Mouse (Mus musculus): ENCODE measurements around the gene Fastk.
"Not testable (repeated sequence)": the region's sequence is repeated elsewhere in the genome, so short reads cannot be mapped to it uniquely, and the experiment has no call there.

The Fastk gene

DNA sequence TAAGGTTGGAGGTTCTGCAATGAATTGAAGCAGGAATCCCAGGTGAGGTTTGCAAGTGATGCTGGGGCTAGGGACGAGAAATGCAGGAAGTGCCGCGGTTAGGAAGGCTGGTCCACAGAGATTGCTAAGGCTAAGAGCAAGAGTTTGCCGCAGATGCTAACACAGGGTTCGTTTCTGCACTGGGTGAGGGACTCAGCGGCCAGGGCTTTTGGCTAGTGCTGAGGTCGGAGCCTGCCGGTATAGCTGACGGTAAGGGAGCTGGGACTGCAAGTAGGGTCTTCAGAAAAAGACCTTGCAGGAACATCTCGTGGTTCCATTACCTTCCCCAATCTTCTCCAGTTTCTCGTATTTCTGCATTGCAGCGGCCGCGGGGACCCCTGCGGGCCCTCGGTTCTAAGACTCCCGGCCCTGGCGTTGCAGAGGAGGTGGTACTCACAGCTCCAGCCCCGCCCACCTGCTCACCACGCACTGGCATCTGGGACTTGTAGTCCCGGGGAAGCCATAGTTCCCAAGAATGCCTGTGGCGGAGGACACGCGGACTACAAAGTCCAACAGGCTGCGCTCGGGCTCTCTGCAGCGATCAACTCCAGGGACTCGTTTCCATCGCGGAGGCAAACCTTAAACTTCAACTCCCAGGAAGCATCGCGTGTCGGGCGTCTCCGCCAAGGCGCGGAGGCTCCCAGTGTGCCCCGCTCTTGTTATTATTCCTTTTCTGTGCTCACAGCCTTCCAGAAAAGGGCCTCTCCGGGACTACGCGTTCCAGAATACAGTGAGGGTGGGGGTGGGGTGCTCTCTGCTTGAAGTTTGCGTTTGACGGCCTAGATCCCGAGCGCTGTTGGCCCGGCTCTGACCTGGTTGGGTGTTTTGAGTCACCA, 21.7 kb downstream of the Fastk start, which contains the start of the genes Cdk5 and Slc4a2:
TSS of gene Cdk5 (minus strand) at position 402 of the 875 bp plus-strand sequence.
TSS of gene Slc4a2 (plus strand) at position 709 of the 875 bp plus-strand sequence.
- DNase-seq (ENCODE audit: low read depth) = peak; percentile 99

DNA sequence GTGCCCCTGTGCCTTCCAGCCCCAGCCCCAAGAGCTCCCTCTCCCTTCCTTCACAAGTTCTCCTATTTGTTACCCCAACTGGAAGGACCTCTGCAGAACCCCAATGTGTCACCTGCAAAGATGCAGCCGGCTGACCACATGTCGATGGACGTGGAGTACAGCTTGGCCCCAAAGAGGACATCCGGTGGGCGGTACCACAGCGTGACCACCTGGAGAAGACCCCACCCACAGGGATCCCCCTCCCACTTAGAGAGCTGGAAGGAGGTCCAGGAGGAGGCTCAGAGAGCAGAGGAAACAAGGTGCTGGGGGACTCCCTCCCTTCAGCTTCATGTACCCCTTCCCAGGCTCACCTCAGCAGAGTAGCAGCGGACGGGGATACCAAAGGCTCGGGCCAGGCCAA, 24.7 kb downstream of the Fastk start:
- DNase-seq (ENCODE audit: low read depth) = no peak

DNA sequence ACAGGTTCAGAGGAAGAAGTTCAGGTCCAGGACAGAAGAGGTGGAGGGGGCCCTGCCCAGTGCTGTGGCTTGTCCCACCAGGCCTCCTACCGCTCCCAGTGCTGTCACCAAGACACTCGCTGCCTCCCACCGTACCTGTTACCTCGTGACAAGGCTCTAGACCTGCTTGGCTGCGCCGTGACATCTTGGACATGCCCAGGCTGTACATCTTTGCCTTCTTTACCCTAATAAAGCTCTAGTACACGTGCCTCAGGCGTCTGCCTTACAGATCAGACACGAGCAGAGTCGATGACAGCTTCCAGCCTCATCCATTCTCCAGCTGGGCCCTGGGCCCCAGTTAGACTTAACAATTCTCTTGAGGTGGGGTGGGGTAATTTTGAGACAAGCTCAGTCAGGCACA, 27.5 kb downstream of the Fastk start:
- no peak for DNase-seq (ENCODE audit: low read depth)

DNA sequence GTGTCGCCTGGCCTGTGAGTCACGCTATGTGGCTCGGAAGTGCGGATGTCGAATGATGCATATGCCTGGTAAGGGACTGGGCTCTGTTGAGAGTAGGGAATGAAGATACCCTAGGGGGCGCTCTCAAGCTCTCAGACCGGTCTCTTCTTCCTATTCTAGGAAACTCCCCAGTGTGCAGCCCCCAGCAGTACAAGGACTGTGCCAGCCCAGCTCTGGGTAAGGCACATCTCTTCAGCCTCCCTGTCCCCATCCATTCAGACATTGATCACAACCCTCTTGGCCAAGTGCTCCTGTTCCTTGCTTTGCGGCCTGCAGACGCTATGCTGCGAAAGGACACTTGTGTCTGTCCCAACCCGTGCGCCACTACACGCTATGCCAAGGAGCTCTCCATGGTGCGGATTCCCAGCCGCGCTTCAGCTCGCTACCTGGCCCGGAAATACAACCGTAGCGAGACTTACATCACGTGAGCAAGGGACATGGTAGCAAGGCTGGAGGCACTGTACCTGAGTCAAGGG, 28.8 kb downstream of the Fastk start:
- peak; percentile 88 for DNase-seq (ENCODE audit: low read depth)

DNA sequence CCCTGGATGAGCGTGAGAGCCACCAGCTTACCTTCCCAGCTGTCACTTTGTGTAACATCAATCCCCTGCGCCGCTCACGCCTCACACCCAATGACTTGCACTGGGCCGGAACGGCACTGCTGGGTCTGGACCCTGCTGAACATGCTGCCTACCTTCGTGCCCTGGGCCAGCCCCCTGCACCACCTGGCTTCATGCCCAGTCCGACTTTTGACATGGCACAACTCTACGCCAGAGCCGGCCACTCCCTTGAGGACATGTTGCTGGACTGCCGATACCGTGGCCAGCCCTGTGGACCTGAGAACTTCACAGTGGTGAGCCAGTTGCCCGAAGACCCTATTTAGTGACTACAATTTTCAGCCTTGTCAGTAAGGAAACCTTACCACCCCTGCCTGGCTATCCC, 31.1 kb downstream of the Fastk start:
- no peak for DNase-seq (ENCODE audit: low read depth)

DNA sequence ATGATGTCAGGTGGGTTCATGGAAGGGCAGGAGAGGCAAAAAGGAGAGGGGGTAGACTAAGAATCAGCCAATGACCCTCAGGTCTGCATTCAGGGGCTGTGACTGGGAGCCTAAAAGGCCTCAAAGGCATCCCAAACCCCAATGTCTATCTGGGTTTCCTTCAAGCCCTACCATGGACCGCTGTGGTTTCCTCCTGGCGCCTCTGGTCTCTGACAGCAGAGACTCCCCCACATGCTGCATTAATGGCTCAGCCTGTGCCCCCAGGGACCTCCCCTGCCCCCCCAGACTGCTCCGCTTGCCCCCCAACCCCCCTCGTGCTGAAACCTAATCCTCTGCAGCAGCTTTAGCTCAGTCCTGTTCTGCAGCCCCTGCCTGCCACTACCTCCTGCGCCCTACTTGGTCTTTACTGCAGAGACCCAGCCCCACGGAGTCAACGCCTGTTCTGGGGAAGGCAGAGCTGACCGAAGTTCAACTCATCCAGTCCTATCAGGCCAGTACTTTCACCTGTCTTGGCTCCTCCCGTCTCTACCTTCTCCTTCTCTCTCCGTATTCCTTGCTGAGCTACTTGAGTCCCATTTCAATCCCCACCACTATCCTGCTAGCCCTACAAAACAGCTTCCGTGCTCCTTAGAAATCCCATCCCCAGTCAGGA, 31.9 kb downstream of the Fastk start, which contains the start of gene Asic3:
TSS of gene Asic3 (plus strand) at position 351 of the 652 bp plus-strand sequence.
- peak; percentile 75 for DNase-seq (ENCODE audit: low read depth)

DNA sequence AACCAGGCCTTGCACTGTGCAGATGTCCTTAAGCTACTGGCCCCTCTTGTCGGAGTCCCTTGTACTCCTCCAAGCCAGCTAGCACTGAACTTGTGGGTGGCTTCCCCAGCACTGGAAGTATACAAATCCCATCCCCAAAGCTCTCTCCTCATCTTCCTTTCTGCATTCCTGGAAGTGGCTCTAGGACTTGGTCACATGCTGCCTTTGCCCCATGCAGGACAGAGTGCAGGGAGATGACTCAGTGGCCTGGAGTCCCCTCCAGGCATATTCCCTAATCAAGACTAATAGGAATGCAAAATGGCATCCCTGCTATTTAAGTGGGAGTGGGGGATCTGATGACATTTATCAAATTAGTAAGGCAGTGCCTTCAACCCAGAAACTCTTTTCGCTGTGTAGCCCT, 33.0 kb downstream of the Fastk start:
- no peak for DNase-seq (ENCODE audit: low read depth)

DNA sequence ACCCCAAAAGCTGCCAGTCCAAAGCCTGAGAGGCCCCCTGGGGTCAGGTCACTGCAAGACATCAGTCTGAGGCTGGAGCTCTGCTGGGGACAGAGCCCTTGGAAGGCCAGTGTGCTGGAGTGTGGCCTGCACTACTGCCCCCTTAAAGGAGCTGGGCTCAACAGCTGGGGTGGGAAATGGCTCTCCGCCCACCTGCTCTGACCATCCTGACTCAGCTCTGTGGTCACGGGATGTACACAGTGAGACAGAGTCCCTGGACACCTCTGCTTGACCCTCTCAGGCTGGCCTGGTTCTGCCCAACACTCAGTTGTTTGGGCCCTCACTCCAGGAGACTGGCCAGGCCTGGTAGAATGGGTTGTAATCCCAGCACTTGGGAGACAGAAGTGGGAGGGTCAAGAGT, 35.6 kb downstream of the Fastk start:
- DNase-seq (ENCODE audit: low read depth) = no peak

DNA sequence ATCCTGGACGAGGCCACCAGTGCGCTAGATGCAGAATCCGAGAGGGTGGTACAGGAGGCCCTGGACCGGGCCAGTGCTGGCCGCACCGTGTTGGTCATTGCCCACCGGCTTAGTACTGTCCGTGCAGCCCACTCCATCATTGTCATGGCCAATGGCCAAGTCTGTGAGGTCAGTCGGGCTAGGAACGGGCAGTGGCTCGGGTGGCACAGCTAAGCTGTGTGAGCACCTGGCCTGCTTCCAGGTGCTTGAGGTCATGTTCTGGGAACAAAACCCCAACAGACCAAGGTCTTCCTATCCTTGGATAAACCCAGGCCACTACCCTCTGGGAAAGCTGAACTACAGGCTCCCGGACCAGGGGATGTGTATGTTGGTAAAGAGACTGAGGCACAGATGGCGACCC, 36.4 kb downstream of the Fastk start:
- DNase-seq (ENCODE audit: low read depth) = no peak

DNA sequence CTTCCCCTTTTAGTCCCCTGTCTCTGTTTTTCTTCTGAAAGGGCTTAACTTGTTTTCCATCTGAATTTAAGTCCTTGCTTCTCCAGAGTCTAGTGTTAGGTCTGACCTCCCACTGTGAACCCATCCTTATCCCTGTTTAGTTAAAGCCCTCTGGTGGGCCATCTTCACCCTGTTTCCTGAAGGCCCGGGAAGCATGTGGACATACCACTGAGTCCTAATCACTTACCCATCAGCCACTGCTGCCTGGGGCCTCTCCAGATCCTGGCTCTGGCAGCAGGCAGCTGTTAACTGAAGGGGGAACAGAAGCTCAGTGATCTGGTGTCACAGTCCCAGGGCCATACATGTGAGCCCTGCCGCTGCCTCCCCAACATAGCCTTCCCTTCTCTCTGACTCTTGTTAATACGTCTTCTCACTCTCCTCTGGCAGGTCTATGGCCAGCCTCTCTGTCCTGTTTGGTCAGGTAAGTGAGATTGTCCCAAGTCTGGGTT, 39.7 kb downstream of the Fastk start:
- DNase-seq (ENCODE audit: low read depth) = no peak

DNA sequence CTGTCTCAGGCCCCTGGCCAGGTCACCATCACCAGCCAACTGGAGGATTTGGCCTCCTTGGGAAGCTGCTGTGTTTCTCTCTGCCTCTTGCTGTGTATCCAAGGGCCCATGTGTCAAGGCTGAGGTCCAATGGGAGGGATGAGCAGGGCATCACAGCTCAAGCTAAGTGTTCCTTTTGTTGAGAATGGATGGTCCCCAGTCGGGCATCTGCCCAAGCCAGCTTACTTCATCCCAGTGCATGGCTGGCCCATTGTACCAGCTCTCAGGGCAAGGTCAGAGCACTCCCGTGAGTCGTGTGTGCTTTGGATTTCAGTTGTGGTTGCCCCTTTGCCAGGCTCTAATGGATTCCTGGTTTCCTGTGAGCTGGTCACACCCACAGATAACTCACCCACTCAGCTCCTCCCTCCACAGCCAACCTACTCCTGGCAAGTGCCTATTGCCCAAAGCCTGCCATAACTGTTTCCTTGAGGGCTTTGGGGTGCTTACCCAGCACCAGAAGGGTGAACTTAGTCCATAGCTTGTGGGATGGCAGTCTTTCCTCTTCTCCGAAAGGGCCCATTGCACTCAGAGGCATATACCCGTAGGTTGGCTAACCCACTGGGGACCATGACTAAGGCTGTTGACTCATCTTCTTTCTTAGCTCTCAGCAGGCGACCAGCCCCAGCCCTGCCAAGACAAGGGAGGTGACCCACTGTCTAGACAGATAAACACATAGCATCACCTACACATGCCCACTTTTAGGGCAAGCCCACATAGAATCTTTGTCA, 40.3 kb downstream of the Fastk start:
- peak; percentile 81 for DNase-seq (ENCODE audit: low read depth)

DNA sequence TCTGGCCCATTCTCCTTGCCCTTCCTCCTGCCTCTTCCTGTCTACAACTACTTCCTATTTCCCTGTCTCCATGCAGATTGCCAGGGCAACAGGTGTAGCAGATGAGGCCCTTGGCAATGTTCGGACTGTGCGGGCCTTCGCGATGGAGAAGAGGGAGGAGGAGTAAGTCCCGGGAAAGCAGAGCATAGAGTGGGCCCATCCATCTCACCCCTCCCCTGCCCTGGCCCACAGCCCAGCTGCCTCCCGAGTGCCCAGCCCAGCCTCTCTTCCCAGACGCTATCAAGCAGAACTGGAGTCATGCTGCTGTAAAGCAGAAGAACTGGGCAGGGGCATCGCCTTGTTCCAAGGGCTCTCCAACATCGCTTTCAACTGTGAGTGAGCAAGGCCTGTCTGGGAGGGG, 43.1 kb downstream of the Fastk start:
- no peak for DNase-seq (ENCODE audit: low read depth)

DNA sequence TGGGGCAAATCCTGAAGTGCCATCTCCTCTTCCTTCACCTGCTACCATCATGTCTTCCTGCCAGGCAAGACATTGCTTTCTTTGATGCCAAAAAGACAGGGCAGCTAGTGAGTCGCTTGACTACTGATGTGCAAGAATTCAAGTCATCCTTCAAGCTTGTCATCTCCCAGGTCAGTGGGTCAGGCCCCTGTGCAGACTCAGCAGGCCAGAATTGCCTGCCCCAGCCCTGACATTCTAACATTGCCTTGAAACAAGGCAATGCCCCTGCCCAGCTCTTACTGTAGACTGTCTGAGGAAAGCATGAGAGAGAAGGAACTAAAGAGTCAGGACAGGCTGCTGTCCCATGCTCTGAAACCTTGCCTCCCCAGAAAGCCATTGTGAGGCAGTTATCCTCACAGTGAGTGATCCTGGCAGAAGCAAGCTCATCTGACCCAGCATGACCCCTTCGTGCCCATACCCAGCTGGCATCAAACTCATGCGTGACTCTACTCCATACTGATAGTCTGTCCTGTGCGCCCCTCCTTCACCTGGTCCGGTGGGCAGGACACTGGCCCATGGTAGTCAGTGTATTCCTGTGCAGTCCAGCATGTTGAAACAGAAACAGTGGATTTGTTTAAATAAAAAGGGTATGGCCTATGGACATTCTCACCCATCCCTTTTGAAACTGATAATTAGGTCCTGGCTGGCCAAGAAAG, 44.0 kb downstream of the Fastk start:
- DNase-seq (ENCODE audit: low read depth) = no peak

DNA sequence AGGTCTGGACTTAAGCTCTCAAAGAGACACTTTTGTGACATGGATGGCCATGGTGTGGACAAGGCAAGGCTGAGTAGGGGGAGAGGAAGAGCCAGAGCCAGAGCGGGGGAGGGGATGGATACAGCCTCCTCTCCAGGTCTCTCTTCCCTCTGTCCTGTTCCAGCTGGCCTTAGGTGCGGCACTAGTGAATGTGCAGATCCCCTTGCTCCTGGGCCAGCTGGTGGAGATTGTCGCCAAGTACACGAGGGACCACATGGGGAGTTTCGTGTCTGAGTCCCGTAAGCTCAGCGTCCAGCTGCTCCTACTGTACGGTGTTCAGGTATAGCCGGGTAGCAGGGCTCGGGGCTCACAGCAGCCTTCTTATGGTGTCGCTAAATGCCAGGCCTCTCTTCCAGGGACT, 44.7 kb downstream of the Fastk start:
- DNase-seq (ENCODE audit: low read depth) = no peak

DNA sequence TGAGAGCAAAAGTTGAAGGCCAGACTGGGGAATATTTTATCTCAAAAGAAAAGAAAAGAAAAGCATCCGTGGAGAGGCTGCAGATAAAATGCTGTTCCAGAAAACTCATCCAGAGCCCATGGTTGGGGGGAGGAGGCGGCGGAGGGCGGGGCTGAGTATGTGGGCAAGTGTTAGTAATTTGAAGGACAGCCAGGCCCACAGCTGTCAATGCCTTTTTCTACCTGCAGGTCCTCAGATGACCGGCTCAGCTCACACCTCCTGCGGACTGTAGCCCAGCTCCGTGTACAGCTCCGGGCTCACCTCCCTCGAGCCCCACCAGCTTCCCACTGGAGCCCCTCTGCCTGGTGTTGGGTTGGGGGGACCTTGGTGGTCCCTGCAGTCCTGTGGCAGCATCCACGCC, 45.4 kb downstream of the Fastk start:
- DNase-seq (ENCODE audit: low read depth) = no peak

DNA sequence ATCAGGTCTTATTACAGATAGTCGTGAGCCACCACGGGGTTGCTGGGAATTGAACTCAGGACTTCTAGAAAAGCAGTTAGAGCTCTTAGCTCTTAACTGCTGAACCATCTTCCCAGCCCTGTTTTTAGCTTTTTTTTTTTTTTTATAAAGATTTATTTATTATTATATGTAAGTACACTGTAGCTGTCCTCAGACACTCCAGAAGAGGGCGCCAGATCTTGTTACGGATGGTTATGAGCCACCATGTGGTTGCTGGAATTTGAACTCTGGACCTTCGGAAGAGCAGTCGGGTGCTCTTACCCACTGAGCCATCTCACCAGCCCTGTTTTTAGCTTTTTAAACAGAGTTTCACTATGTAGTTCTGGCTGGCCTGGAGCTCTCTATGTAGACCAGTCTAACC, 48.8 kb downstream of the Fastk start:
- not testable (repeated sequence) for DNase-seq (ENCODE audit: low read depth)

DNA sequence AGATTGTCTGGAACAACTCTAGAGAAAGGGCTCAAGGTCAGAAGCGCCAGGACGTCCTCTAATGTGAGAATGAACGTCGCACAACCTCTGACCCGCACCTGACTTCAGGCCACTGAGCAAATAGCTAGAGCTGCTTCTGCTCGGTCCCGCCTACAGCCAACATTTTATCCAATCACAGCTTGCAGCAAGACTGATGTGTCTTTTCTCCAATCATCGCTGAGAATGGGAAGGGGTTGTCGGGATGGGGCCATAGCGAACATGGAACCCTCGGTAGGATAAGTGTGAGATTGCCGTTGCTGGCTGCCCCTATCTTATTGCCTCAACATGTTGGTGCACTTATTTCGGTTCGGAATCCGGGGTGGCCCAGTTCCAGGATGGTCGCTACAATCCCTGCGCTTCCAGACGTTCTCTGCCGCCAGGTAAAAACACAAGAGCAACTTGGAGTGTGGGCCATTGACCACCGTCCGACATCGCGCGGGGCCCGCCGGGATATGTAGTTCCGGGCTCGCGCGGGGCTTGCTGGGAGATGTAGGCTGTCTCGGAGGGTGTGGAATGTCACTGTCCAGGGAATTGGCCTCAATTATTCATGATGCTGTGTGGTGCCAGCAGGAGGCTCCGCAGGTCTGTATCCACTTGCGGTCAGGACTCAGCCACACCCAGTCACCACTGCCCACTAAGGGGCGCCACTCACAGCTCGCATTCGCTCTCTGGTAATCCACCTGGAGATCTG, 50.8 kb downstream of the Fastk start:
- DNase-seq (ENCODE audit: low read depth) = peak; percentile 100

DNA sequence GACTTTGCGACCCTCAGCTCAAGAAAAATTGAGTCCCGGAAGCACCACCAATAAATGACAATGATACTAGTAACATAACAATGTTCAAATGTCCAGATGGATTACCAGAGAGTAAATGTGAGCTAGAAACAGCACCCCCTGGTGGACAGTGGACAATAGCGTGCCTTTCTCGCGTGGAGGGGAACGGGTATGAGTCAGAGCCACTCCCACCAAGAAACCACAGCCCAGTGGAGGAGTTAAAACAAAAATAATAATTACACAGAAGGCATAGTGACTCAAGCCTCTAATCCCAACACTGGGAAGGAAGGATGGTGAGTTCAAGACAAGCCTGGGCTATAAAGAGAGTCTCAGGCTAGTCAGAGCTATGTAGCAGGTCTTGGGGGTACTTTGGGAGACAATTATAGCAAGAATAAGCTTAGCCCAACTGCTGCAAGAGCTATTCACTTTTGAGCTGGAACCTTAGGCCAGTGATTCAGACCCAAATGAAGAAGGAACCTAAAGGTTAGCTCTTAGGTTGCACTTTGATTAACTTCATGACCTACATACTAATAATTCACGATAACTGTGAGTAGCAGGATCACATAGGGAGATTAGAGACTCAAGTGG, 51.6 kb downstream of the Fastk start, which contains the start of gene Abcb8:
TSS of gene Abcb8 (plus strand) at position 272 of the 606 bp plus-strand sequence.
- peak; percentile 95 for DNase-seq (ENCODE audit: low read depth)

DNA sequence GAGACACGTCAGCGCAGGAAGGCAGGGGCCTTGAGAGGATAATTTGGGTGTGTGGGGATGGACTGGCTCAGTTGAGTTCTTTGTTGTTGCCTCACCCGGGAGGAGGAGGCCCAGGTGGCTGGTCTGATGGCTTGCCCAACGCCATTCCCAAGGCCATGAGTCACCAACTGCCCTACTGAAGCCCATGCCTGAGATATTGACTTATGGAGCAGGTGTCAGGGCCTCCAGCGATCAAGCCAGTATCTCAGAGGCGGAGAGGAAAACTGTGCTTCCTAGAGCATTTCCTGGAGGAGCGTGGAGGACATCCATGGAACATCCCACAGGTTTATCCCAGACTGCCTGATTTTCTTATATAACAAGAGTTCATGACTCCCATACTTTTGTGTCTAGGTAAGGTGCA, 52.4 kb downstream of the Fastk start:
- DNase-seq (ENCODE audit: low read depth) = peak; percentile 83

DNA sequence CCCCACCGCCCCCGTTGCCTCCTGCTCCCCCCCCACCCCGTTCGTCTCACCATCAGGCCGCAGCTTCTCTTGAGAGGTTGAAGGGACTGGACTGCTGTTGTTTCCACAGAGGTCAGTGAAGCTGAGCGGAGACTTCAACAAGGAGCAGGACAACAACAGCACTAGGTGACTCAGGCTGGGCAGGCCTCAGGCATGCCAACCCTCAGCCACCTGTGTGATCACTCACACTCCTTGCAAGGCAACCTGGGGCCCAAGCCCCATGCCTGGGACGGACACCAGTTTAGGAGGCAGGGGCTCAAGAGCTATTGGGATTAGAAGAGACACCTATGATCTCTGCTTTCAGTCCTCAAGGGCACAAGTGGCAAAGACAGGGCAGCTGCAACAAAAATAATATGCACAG, 53.2 kb downstream of the Fastk start, which contains the start of gene Atg9b:
TSS of gene Atg9b (minus strand) at position 280 of the 400 bp plus-strand sequence.
- DNase-seq (ENCODE audit: low read depth) = no peak

Measured in 416B (cell line).